ENCODE assay signal across 16 mouse cellular contexts in genomic region chr11:90576282-90576972, GRCm38 (mm10).
"Had no signal": no experiment of that assay in that cellular context is flagged by ENCODE, and none has a peak within 500 bp of the region (broad histone marks: within the 10 kb centered on the region; RNA-seq: fewer than 3 reads in every experiment).

No protein-coding gene starts in this region.

- H3K27me3 ChIP-seq: limb, embryonic 13.5 days; liver, embryonic 12.5 days; liver, embryonic 15.5 days; lung, embryonic 15.5 days; midbrain, embryonic 13.5 days had no signal

- H3K9ac ChIP-seq: limb, embryonic 13.5 days; liver, embryonic 12.5 days; liver, embryonic 15.5 days; lung, embryonic 15.5 days; midbrain, embryonic 13.5 days had no signal

- ATAC-seq: liver, embryonic 12.5 days; midbrain, embryonic 13.5 days; midbrain, embryonic 16.5 days had no signal

- H3K4me3 ChIP-seq: limb, embryonic 10.5 days; limb, embryonic 13.5 days; liver, embryonic 12.5 days; liver, embryonic 15.5 days; lung, embryonic 15.5 days; midbrain, embryonic 13.5 days had no signal

- DNase-seq: liver; lung, adult 18-20 months; lung, postnatal 10 days; lung, postnatal 36 days; thymus, adult 2 months; thymus, postnatal 14 days; thymus, postnatal 4 days had no signal

- H3K9me3 ChIP-seq: limb, embryonic 10.5 days; limb, embryonic 13.5 days; liver, embryonic 12.5 days; liver, embryonic 15.5 days; lung, embryonic 15.5 days; midbrain, embryonic 13.5 days had no signal

- H3K4me1 ChIP-seq: limb, embryonic 10.5 days; limb, embryonic 13.5 days; liver, embryonic 12.5 days; liver, embryonic 15.5 days; midbrain, embryonic 13.5 days had no signal

- H3K27ac ChIP-seq: kidney, postnatal 0 days; limb, embryonic 10.5 days; limb, embryonic 13.5 days; liver, embryonic 12.5 days; liver, embryonic 15.5 days; lung, embryonic 15.5 days; midbrain, embryonic 13.5 days; stomach, postnatal 0 days had no signal
